Mouse (Mus musculus) G1E (cell line): ENCODE results near the gene Cxcr6.

Experiments
- CTCF ChIP-seq: IDR thresholded peaks from 2 replicates; pipeline ENCODE4 v1.5.1; 2012; ENCODE audit warnings: low read depth, low read length, inconsistent platforms, mixed read lengths
- GATA2 ChIP-seq: IDR thresholded peaks from 2 replicates; pipeline ENCODE4 v1.6.1; 2012; ENCODE audit warnings: low read depth, low read length, inconsistent platforms, borderline replicate concordance
- TAL1 ChIP-seq: conservative IDR thresholded peaks from 2 replicates; pipeline ENCODE4 v1.6.1; 2012; ENCODE audit warnings: low read depth, low read length, inconsistent platforms, mixed read lengths

GRCm38 (mm10) chr9:123814821-123815220 lies 8.5 kb downstream of the Cxcr6 start:
- TF ChIP-seq CTCF, result no peak
- no peak for TF ChIP-seq GATA2
- TF ChIP-seq TAL1, result no peak
